Mouse (Mus musculus) brain, embryonic 14.5 days (tissue): ENCODE results near the gene Slc1a1.

Source experiments
- CTCF ChIP-seq: fragments of 200-500 bp; IDR thresholded peaks from 2 replicates; pipeline ENCODE4 v1.5.1; 2012; ENCODE audit warnings: inconsistent platforms, mild to moderate bottlenecking, moderate library complexity, borderline replicate concordance; ENCODE audit not compliant: insufficient read depth, insufficient read length; ENCODE audit errors: extremely low read depth
- POLR2A ChIP-seq: fragments of 200-500 bp; IDR thresholded peaks from 2 replicates; pipeline ENCODE4 v1.6.1; 2012; ENCODE audit warnings: mild to moderate bottlenecking, inconsistent platforms, borderline replicate concordance; ENCODE audit not compliant: poor library complexity, insufficient read depth, insufficient read length, severe bottlenecking; ENCODE audit errors: extremely low read depth

- TF ChIP-seq CTCF (no peak), POLR2A (no peak)
These were observed 15.7 kb downstream of the Slc1a1 start for GRCm38 (mm10) chr19:28850510-28850909.
